Mouse (Mus musculus) gastrocnemius, postnatal 4 days (tissue): Measurements from ENCODE around the gene Rpl18. TPM values are rescaled to one million over a fixed set of nuclear protein-coding genes. Genes with fewer than 3 reads are reported as not detected.
A peak's percentile ranks its signal among the peaks of the same experiment; 100 is the strongest.

Experiments used
- DNase-seq, 2 experiments: peaks; one replicate each; pipeline ENCODE4 v3.0.0; 2021 to 2022; ENCODE audit warnings: low spot score in 2 of 2, mixed read lengths in 2 of 2
- total RNA-seq, 2 experiments: library from RNA; stranded (reverse); gene quantifications; 2 replicates each; pipeline ENCODE4 v1.2.3; 2021

Rpl18 gene
- total RNA-seq, 2 experiments from 2014 or later = 1,000 to 1,132 TPM

- no peak for DNase-seq
Observed at GRCm38 (mm10) chr7:45712022-45712757, 3.1 kb upstream of the Rpl18 start.

DNA sequence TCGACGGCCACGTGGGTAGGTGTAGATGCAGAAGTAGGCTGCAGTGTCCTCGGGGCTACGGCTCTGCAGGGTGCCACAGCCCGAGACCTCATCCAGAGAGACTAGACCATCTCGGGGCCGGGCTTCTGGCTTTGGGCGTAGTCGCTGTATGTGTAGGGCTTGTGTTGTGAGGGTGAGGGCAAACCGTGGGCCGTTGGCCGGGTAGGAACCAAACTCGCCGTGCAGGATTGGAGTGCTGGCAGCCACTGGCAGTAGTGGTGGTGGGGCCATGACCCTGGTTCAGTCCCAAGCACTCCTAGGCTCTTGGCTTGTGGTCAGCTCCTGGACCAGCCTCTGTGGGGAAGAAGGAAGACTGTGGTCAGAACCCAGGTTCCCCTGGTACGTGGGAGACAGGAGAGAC is 1.9 kb upstream of the Rpl18 start:
- DNase-seq = no peak

- DNase-seq = no peak
Observed at GRCm38 (mm10) chr7:45713881-45714520, 1.3 kb upstream of the Rpl18 start.

DNA sequence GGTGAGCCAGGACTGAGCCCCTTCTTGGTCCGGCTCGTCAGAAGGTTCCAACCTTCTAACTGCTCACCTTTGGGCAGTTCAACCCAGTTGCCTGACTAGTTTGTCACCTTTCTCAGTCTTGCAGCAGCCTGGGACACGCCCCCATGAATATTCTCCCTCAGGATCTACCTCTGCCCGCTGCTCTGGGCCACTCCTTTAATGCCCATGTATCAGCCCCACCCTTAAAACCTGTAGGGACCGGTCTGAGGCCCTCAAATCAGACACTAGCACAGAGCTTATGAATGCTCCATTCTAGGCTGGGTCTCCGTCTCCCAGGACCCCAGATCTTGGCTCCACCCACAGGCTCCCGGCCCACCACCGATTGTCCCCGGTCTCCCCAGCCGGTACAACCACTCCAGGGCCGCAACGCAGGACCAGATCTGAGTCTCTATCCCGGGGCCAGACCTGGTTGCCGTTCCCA is 597 bp upstream of the Rpl18 start:
- no peak for DNase-seq

- DNase-seq = peak in 1 of 2 experiments; percentile 22
Observed at GRCm38 (mm10) chr7:45715741-45716459, 643 bp downstream of the Rpl18 start.

- DNase-seq = peak in 1 of 2 experiments; percentile 10
Observed at GRCm38 (mm10) chr7:45716460-45716857, 1.2 kb downstream of the Rpl18 start.

- DNase-seq = no peak
Observed at GRCm38 (mm10) chr7:45716952-45717917, 2.0 kb downstream of the Rpl18 start.

- peak; percentile 97 to 99 for DNase-seq
Observed at GRCm38 (mm10) chr7:45717918-45718297, 2.7 kb downstream of the Rpl18 start, which contains the start of gene Sphk2. Sphk2 (minus strand) TSS chr7:45718002.

DNA sequence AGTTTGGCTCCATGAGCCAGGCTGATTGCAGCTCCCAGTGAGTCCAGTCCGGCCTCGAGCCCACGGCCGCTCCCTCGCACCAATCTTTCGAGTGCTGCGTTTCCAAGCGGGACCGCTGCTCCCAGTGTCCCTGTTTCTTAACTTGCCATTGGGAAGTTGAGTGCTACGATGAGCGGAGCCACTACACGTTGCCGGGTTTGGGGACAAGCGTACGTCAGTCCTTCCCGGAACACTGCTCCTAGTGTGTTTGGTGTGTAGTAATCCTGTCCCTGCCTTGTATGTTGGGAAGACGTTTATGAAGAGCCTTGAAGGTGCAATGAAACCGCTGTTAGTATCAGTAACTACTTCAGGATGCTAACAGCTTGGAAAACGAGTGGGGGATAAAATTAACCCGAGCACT is 3.1 kb downstream of the Rpl18 start:
- DNase-seq = no peak

- no peak for DNase-seq
Observed at GRCm38 (mm10) chr7:45719180-45719579, 3.9 kb downstream of the Rpl18 start.

- no peak for DNase-seq
Observed at GRCm38 (mm10) chr7:45719738-45720412, 4.6 kb downstream of the Rpl18 start.

- no peak for DNase-seq
Observed at GRCm38 (mm10) chr7:45720413-45721233, 5.4 kb downstream of the Rpl18 start, which contains the start of gene Fam83e. Fam83e (plus strand) TSS chr7:45721212.

GRCm38 (mm10) chr7:45721234-45721571 is 5.9 kb downstream of the Rpl18 start:
- DNase-seq = no peak

DNA sequence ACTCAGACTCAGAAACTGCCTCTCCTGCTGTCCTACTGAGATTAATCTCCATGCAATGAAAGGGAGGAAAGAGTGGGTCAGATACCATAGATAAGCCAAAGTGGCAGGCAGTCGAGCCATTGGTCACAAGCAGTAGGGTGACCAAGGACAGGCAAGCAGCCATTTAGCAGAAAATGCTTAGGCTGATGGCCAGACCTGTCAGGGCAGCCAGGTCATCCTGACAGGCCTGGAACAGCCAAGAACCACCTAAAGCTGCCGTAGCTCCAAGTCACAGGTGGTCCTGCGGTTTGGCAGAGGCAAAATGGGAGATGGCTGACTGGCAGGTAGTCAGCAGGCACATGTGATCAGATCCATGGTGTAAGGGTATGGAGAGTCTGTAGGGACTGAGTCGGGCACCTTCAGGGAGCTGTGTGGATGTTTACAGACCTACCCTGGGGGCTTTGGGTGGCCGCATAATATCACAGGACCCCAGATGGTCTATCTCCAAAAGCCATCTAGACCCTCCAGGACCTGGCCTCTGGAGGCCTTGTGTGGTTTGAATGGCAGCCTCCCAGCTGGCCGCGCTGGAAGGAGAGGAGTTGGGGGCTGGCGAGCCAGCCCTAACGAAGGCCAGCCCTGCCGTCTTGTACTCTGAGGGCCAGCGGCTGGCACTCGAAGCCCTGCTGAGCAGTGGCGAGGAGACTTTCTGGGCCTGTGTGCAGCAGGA is 6.5 kb downstream of the Rpl18 start:
- no peak for DNase-seq

- no peak for DNase-seq
Observed at GRCm38 (mm10) chr7:45722348-45722713, 7.1 kb downstream of the Rpl18 start.

- no peak for DNase-seq
Observed at GRCm38 (mm10) chr7:45723301-45723700, 8.0 kb downstream of the Rpl18 start.

GRCm38 (mm10) chr7:45723781-45724180 is 8.5 kb downstream of the Rpl18 start:
- DNase-seq = no peak

- DNase-seq = no peak
Observed at GRCm38 (mm10) chr7:45725151-45725550, 9.9 kb downstream of the Rpl18 start.

- DNase-seq = no peak
Observed at GRCm38 (mm10) chr7:45725713-45726112, 10.5 kb downstream of the Rpl18 start, which contains the start of gene Spaca4. Spaca4 (minus strand) TSS chr7:45725813.
